Mouse (Mus musculus) heart, postnatal 14 days (tissue): ENCODE data around the gene Snx5. TPM values are rescaled to one million over a fixed set of nuclear protein-coding genes. Genes with fewer than 3 reads are reported as not detected.

Source experiments
- DNase-seq, 2 experiments: peaks; one replicate each; pipeline ENCODE4 v3.0.0; 2021 to 2022
- intact Hi-C: fragments of 180-260 bp; cut with DNase I; formaldehyde crosslinking; loops from one replicate; pipeline ENCODE4 v1.15.1; 2025
- total RNA-seq, 2 experiments: library from RNA; stranded (reverse); gene quantifications; 2 replicates each; pipeline ENCODE4 v1.2.3; 2021

Snx5 gene
- total RNA-seq, 2 experiments from 2014 or later = 50.4 to 51.9 TPM

DNA sequence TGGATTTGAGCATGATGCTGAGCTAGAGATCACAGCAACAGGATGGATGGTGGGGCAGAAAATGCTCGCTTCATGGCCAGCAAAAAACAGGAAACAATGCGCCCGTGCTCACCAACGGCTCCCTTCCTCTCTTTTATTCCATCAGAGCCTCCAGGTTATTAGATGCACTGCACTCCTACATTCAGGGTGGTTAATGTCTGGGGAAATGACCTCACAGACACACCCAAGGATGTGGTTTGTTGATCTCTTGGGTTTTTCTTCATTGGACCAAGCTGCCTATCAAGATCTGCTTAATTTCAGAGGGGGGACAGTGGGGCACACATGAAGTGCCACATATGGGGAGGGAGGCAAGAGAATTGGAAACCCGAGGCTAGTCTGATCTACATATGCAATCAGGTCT is 39.6 kb downstream of the Snx5 start:
- DNase-seq = no peak
- intact Hi-C loops = no loop called here

DNA sequence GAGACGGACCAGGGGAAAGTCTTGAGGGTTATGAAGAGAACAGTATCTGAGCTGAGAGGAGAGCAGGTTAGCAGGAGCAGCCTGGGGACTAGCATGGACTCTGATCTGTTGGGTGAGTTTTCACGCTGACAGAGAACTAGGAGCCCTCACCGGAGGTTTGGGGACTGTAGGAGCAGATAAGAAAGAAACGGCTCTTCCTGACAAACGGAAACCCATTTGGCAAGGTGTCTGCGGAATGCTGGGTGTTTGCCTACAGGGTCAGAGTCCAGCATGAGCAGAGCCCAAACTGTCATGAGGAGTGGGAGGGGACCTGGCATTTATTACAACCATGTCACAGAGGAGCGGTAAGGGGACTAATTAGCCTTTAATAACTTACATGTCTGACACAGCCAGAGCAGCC is 40.2 kb downstream of the Snx5 start:
- peak in 1 of 2 experiments; percentile 38 for DNase-seq
- intact Hi-C loops = no loop called here

DNA sequence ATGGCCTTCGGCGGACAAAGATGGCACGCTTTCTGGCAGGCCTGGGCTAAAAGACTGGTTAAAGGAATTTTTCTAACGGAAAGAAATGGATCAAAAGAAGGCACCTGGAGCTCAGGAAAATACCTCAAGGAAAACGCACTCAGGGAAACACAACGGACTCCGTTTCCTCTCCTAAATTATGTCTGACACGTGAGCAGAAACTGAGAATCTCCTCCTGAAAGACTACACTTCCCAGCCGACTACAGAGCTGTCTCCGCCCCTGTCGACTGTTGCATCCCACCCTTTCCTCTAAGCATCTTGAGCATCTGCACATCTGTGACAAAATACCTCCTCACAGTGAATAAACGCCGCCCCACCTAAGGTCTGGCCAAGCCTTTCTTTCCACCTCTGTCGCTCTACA is 41.1 kb downstream of the Snx5 start:
- intact Hi-C loops = no loop called here
- no peak for DNase-seq

DNA sequence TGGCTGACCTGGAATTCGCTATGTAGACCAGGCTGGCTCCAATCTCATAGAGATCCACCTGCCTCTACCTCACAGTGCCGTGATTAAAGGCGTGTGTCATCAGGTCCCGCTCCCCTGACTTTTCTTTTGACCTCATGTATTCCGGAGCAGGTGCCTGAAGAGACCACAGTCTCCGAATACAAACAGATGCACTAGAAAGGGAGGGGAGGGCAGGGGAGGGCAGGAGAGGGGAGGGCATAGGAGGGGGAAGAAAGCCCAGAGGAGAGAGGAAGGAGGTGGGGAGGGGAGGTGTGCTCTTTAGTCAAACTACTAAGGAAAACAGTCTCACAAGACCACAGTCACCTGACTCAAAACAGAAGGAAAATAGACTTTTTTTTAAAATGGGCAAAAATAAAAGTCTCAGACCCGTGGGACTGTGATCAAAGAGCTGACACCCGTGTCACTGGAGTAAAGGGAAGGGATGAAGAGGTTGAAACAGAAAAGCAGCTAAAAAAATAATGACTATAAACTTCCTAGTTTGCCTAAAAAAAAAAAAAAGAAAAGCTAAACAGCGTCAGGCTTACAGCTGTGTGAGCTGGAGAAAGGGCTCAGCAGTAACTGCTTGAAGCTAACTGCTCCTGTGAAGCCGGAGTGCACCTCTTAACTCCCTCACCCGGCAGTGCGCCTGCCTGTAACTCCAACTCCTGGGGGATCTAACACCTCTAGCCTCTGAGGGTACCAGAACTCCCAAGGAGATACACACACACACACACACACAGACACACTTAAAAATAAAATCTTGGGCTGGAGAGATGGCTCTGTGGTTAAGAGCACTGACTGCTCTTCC is 42.0 kb downstream of the Snx5 start:
- intact Hi-C loops = no loop called here
- DNase-seq = no peak

DNA sequence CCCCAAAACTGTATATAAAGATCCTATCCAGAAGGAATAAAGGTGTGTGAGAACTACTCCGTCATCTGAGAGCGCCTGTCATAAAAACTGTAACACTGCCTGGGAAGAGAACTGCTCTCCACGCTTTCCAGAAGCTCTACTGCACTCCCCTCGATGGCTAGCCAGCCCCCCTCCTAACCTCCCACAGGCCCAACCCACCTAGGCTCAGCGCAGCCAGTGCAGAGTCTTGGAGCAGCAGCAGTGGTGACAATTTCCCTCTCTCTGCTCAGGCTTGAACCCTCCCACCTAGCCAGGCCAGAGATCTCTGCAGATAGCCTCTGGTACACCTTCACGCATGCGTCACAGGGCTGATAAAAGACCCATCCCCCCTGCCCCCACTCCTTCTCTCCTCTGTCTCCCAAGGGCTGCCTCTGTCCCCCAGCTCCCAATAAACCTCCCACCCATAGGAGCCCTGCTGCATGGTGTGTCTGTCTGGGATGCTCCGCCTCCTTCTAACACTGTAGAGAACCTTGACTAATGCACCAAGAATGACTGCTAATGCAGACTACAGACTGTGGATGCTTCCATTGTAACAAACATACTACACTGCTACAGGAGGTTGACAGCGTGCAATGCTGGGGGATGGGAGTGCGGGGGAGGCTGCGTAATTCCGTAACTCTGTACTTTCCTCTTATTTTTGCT is 43.7 kb downstream of the Snx5 start:
- no peak for DNase-seq
- intact Hi-C loops = no loop called here

DNA sequence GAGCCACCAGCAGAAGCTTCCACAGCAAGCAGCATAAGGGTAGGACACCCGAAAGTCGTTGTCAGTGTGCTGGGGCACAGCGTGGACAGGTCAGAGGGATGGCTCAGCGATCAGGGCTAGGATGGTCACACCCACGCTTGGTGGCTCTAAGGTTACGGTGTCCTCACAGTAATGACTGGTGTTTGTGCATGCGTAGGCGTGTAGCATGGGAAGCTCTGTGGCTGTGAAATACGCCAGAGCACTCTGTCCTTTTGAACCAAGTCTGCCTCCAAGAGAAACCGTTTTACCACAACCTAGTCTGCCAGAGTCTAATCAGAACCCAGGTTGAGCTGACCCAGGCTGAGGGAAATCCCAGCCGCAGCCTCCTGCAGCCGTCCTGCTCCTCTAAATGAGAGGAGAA is 46.4 kb downstream of the Snx5 start:
- intact Hi-C loops = no loop called here
- no peak for DNase-seq

DNA sequence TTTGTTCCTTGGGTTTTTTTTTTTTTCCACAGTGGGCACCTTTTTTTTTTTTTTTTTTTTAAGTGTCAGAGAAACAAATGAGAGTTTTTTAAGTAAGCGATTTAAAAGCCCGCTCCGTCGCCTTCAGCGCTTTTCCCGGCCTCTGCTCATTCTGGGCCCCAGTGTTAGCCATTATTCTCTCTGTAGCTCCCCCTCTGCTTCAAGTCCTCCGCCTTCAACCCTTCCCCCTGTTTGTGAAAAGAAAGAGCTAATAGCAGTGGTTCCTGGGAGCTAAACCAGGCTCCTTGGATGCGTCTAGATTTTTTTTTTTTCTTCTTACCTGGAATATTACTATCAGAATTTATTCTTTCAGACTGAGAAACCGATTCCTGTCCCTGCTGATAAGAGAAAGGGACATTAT is 55.1 kb downstream of the Snx5 start:
- intact Hi-C loops = loop anchor here (5.0 to 10.0 kb wide), 2 partner anchors 378 to 1101 kb away; no protein-coding TSS in a partner anchor
- no peak for DNase-seq

DNA sequence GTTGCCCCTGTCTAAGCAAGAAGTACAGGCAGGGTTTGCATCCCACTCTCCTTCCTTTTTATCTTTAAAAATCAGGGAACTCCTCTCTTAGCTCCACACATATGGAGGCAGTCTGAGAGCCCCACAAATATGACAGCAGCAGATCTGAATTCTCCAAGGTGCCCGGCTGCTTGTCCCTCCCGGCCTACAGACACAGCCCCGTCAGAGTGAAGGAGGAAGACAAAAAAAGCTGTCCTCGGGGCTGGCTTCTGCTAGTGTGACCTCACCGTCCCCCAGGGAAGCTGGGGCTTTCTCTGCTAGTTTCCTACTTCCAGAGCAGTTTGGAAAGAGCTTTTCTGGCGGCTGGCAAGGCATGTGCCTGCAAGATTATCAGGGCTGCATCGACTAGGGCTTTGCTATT is 55.5 kb downstream of the Snx5 start:
- intact Hi-C loops = loop anchor here (5.0 to 10.0 kb wide), 2 partner anchors 378 to 1100 kb away; no protein-coding TSS in a partner anchor
- DNase-seq = peak; percentile 64 to 71

DNA sequence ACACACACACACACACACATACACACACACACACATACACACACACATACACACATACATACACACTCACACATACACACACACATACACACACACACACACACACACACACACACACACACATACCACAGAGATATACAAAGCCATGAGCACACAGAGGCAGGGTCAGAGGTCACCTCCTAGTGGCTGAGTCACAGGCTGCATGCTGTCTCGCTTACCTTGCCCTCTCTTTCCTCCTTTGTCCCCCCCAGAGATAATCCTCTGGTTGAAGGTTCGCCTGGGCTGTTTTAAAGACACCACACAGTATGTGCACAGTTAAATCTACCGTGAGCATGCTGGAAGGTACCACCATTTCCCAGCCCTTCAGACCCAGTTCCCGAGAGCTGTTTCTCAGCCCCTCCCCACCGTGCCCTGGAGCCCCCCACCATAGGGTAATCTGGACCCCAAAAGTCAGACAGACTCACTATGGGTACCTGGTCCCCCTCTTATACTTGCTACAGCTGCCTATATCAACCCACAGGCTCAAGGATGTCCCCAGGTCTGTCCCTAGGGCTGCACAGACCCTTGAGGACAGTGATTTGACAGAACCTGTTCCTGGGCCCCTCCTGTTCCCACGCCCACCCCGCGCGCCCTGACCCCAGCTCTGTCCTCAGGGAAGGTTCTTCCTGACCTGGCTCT is 56.1 kb downstream of the Snx5 start:
- intact Hi-C loops = loop anchor here (5.0 to 10.0 kb wide), 2 partner anchors 377 to 1100 kb away; no protein-coding TSS in a partner anchor
- DNase-seq = no peak

DNA sequence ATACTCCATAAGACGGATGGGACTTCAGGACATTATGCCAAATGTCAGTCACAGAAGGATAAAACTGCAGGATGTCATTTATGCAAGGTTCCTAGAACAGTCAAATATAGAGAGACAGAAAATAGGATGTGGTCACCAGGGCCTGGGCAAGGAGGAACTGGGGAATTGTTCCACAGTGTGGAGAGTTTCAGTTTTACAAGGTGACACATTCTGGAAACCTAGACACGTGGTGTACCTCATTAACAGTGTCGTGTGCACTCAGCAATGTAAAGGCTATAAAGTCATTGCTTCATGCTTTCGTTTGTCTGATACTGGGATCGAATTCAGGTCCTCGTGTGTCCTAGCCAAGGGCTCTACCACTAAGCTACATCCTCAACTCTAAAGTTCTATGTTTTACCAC is 56.9 kb downstream of the Snx5 start:
- DNase-seq = no peak
- intact Hi-C loops = loop anchor here (10.0 kb wide), 1 partner anchor 1099 kb away; no protein-coding TSS in a partner anchor

DNA sequence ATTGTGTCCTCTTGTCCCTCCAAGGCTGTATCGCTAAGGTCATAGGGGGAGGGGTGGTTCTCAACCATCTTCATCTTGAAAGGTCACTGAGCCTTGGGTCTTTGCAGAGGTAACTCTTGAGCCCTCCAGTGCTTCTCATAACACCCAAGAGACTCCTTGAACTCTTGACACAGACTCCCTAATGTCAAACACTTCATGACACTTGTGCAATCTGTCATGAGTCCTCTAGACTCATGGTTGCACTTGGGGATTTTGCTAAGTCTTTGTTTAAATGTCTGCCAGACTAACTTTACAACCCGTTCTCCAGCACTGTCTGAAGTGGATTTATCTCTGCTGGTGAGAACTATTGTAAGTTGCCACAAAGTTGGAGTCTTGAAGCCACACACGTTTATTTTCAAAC is 61.3 kb downstream of the Snx5 start:
- intact Hi-C loops = no loop called here
- DNase-seq = no peak

DNA sequence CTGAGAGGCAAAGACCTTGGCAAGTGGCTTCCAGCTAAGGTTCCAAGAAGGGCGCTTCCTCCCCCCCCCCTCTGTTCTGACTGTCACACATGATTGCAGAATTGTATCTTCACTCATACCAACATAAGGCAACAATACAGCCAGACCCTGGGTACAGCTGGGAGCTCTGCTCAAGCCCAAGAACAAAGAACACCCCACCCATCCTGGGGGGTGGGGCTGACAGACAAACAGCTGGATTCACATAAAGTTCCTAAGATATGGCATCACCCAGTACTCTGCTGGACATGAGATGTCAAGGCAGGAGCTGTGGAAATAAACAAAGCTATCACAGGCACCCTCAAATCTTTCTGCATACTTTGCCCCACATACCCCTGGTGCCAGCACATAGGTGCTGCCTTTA is 63.3 kb downstream of the Snx5 start:
- DNase-seq = peak; percentile 39 to 45
- intact Hi-C loops = no loop called here

DNA sequence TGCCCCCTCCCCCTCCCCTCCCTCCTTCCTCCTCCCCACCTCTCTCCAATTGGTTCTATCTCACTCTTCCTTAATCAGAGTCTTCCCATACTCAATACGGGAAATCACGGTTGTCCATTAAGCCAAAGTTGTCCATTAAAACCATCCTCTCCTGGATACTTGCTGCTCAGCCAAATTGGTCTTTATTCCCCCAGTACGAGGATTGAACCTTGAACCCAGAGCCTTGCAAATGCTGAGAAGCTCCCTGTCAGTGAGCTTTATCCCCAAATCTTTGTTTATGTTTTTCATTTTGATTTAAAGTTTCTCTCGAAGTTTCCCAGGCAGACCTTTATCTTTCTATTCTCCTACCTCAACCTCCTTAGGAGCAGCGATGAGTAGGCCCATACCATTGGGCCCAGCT is 67.7 kb downstream of the Snx5 start:
- no peak for DNase-seq
- intact Hi-C loops = no loop called here

DNA sequence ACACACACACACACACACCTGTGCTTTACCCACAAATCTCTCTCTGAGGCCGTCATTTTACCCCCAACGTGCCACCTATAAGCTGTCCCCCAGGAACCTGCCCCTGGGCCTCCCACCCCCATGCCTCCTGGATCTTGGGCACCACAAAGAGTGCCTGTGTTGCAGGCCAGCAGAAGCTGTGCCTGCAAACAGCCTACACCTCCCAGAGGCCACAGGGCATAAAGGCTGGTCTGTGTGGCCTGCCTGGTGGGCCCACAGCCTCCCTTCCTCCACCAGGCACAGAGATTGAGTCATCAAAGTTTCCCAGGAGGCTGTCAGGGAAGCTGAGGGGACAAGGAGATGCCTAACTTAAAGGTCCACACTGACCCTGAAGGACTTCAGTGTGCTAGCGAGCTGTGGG is 68.1 kb downstream of the Snx5 start:
- intact Hi-C loops = no loop called here
- no peak for DNase-seq

DNA sequence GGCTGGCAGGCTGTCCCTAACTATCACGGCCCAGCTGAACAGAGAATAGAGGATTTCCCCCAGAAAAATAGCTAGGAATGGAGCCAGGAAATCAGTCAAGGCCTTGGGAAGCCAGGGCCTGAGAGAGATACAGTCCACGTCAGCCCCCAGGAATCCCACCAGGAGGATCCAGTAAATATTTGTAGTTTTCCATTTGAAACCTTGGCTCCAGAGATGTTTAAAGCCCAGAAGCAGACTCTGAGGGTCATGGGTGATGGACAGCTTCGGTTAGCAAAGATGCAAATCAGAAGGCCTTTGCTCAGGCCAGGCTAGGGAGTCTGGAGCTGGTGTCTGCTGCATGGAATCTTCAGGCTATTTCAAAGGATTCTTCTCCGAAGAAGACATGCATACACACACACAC is 68.6 kb downstream of the Snx5 start:
- intact Hi-C loops = no loop called here
- no peak for DNase-seq

Other genes starting within 250 kb of the Snx5 start
- not detected for gene Banf2, start 237.8 kb downstream of the Snx5 start, total RNA-seq
- gene Mgme1, start 243 bp downstream of the Snx5 start, total RNA-seq = 1 to 10 TPM; 8.5 to 9.6 TPM
- not detected for gene Ovol2, start 61.2 kb upstream of the Snx5 start, total RNA-seq
- 10 to 100 TPM; 23.7 to 25.0 TPM for gene Kat14, start 98.1 kb upstream of the Snx5 start, total RNA-seq
- gene Pet117, start 98.1 kb upstream of the Snx5 start, total RNA-seq = 1 to 10 TPM; 6.1 to 9.5 TPM